Mouse (Mus musculus): ENCODE data around the gene Psme2b. TPM values are rescaled to one million over a fixed set of nuclear protein-coding genes. Genes with fewer than 3 reads are reported as not detected.

Psme2b gene
- 115 TPM for polyA plus RNA-seq (2017; shearing (Covaris generic))

GRCm38 (mm10) chr11:48946090-48946489 lies at the start of gene Psme2b:
TSS of gene Psme2b (minus strand) at chr11:48946190.

DNA sequence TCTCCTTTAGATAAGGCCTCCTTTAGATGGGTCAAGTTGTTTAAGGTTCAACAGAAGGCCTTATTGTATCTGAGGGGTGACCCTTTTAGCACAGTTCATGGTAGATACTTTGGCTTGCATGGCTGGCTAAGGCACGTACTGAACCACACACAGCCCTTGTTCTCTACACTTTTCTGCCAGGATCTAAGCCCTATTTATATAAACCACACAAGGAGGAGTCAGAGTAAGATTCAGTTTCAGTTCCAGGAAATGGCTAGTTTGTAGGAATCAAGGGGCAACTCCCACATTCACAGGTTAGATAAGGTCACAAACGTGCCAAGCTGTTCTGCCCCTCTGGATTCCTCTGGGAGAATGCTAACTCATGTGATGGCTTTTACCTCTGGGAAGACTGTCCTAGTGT lies 48.0 kb upstream of the Psme2b start, which contains the start of gene Tgtp1:
Gene Tgtp1, minus strand, starts transcription at position 155 of the 400 bp plus-strand sequence.

GRCm38 (mm10) chr11:48991740-48992520 lies 45.9 kb upstream of the Psme2b start, which contains the start of gene Gm12185:
TSS of gene Gm12185 (minus strand) at chr11:48992226.

GRCm38 (mm10) chr11:48979251-48979650 lies 33.3 kb upstream of the Psme2b start, which contains the start of gene 9930111J21Rik1:
TSS of gene 9930111J21Rik1 (minus strand) at chr11:48979398.

DNA sequence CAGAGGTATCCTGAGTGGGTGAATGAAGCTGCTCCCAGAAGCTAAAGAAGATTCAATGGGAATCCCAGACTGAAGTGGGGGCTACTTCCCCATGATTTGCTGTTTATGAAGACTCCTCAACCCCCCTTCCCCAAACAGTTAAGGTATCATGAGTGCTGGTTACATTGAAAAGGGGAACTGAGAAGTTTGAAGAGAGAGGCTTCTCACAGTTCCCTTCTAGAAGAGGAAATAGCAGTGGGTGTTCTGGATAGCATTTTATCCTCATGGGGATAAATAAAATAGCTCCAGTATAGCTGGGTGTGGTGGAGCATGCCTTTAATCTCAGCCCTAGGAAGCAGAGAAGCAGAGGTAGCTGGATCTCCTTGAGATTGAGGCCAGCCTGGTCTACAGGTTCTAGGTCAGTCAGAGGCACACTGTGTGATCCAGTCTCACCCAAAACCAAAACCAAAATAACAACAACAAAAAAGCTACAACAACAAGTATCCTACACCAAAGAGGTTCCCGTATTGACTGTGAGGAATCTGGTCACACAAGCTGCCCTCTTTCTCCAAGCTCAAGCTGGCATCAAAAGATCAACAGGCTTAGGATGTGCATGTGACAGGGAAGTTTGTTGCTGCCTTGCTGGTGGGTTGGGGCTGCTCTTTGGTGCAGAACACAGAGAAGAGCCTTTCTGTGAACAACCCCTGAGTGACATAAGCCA lies 32.4 kb upstream of the Psme2b start, which contains the start of gene Olfr56:
Gene Olfr56, plus strand, starts transcription at position 650 of the 700 bp plus-strand sequence.

DNA sequence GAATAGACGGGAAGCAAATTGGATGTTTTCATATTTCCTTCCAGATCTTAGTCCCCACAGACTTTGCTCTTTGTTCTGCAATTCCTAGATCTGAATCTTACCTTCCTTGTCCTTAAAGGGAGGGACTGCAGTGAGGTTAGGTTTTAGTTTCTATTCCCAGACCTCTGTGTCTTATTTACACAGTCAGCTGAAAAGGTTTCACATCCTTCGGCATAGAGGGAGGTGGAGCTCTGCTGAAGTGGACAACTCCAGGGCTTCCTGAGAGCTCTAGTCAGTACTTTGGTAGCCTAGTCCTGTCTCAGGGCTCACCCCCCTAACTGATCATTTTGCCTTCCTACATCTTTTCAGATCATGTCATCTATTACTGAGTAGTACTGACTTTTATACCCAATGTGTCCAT lies 44.0 kb downstream of the Psme2b start, which contains the start of gene Gm5431:
Gene Gm5431, minus strand, starts transcription at position 194 of the 400 bp plus-strand sequence.

Other genes starting within 250 kb of the Psme2b start
- 728 TPM for gene Rack1, start 145.9 kb downstream of the Psme2b start, polyA plus RNA-seq (2017; shearing (Covaris generic))
- 0.92 TPM for gene Trim41, start 128.8 kb downstream of the Psme2b start, polyA plus RNA-seq (2017; shearing (Covaris generic))
- gene Trim7, start 120.0 kb downstream of the Psme2b start, polyA plus RNA-seq (2017; shearing (Covaris generic)), result not detected
- gene Gm12184, start 119.5 kb downstream of the Psme2b start, polyA plus RNA-seq (2017; shearing (Covaris generic)), result 7.6 TPM
- gene Irgm1, start 74.5 kb downstream of the Psme2b start, polyA plus RNA-seq (2017; shearing (Covaris generic)), result 68.5 TPM
- gene Gm5431, start 44.0 kb downstream of the Psme2b start, polyA plus RNA-seq (2017; shearing (Covaris generic)), result 0.91 TPM
- 0.66 TPM for gene Olfr56, start 32.7 kb upstream of the Psme2b start, polyA plus RNA-seq (2017; shearing (Covaris generic))
- 125 TPM for gene 9930111J21Rik1, start 33.2 kb upstream of the Psme2b start, polyA plus RNA-seq (2017; shearing (Covaris generic))
- gene Gm12185, start 46.0 kb upstream of the Psme2b start, polyA plus RNA-seq (2017; shearing (Covaris generic)), result 2.9 TPM
- 200 TPM for gene Tgtp1, start 48.0 kb upstream of the Psme2b start, polyA plus RNA-seq (2017; shearing (Covaris generic))
- gene 9930111J21Rik2, start 105.1 kb upstream of the Psme2b start, polyA plus RNA-seq (2017; shearing (Covaris generic)), result 92.8 TPM
- 187 TPM for gene Tgtp2, start 118.0 kb upstream of the Psme2b start, polyA plus RNA-seq (2017; shearing (Covaris generic))
- 241 TPM for gene Ifi47, start 130.4 kb upstream of the Psme2b start, polyA plus RNA-seq (2017; shearing (Covaris generic))
- gene Olfr1396, start 168.7 kb upstream of the Psme2b start, polyA plus RNA-seq (2017; shearing (Covaris generic)), result 0.15 TPM
- gene Olfr1395, start 196.1 kb upstream of the Psme2b start, polyA plus RNA-seq (2017; shearing (Covaris generic)), result not detected
- gene Olfr1394, start 208.2 kb upstream of the Psme2b start, polyA plus RNA-seq (2017; shearing (Covaris generic)), result not detected
- gene Btnl9, start 241.0 kb upstream of the Psme2b start, polyA plus RNA-seq (2017; shearing (Covaris generic)), result not detected